Mouse (Mus musculus) regulatory T cell (primary cell): Measurements from ENCODE around the gene Ndufs7.

Source experiments
- in situ Hi-C: fragments of 300-600 bp; cut with MboI, MseI; formaldehyde crosslinking; loops from one replicate; pipeline ENCODE4 v1.15.1; 2025; ENCODE audit warnings: high pct_unique_total_duplicates

Gene Ndufs7

DNA sequence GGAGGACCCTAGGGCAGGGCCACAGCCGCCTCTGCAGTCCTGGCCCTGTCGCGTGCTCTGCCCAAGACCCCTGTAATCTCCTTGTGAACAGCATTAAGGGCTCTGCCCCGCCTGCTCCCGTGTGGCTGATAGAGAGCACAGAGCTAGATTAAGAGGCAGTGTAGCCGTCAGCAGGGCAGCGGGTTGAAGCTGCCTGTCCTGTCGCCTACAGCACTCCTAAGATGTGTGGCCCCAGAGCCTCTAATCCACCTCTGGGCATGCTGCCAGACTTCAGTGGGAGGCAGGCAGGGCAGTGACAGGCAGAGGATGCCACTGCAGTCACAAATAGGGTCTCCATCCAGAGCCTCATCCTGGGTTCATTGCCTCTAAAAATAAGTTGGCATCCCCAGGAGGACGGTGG, 6.8 kb upstream of the Ndufs7 start:
- in situ Hi-C loops: no loop called here

DNA sequence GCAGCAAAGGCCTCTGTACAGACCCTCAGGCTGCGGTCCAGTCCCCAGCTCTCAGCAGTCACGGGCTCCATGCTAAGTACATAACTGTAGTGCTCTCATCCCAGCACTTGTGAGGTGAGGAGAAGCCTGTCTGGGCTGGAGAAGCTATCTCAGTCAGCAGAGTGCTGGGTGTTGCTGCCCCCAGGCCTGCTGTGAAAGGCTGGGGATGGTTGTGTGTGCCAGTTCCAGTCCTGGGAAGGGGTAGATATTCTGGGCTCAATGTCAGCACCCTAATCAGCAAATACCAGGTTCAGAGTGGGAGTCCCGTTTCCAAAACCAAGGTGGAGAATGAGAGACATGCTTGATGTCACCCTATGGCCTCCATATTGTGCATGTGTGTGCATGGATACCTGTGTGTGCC, 6.3 kb upstream of the Ndufs7 start:
- in situ Hi-C loops: no loop called here

DNA sequence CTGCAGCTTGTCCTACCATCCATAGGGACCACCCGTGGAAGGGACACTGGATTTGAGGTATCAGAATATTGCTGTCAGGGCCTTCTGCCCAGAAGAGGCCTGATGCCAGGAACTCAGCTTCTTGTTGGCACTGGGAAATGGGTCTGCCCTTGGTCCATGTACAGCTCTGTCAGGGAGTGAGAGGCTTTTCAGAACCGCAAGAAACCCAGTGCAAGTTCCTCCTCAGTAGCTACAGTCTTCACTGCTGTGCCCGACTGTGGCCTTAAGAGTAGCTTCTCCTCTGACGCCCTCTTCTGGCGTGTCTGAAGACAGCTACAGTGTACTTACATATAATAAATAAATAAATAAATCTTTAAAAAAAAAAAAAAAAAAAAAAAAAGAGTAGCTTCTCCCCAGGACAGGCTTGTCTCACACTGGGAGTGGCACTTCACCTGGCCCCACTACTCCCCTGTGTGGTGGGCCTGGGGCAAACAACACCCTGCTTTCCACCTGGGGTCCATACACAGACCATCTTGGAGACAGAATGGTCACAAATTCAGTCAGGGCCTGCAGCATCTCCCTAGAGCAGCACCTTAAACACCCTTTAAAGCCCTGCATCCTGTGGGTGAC, 4.0 kb upstream of the Ndufs7 start:
- in situ Hi-C loops: loop anchor here (5.0 kb wide), 1 partner anchor 68 kb away; the partner anchor contains the start of gene Efna2

DNA sequence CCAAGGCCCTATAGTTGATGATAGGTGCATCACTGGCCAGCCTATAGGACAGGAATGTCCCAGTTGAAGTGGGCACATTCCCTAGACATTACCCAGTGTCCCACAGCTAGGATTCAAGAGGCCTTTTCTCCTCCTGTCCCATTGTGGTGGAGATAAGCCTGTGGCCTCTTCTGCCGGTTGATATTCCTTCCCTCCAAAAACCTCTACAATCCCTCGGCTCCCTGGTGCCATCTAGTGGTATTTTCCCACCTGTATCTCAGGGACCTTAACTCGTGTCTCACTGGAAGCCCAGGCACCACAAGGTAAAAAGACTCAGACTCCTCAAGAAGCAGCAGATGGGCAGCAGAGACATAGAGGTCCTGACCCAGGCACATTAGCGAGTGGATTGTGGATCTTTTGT, 3.3 kb upstream of the Ndufs7 start:
- in situ Hi-C loops: loop anchor here (5.0 kb wide), 1 partner anchor 68 kb away; the partner anchor contains the start of gene Efna2

DNA sequence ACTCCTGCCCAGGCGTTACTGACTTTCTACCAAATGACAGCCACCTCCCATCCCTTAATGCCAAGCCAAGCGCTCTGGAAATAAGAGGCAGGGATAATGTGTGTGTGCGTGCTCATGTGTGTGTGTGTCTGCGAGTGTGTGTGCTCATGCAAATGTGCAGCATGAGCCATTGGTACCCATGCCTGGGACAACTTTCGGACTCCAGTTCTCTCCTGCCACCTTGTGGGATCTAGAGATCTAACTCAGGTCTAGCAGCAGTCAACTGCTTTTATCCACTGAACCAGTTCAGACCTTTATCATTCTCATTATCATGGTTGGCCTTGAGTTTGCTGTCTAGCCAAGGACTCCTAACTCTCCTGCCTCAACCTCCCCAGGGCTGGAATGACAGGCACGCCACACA, 1.1 kb upstream of the Ndufs7 start:
- in situ Hi-C loops: loop anchor here (5.0 kb wide), 1 partner anchor 71 kb away; the partner anchor contains the start of gene Efna2

DNA sequence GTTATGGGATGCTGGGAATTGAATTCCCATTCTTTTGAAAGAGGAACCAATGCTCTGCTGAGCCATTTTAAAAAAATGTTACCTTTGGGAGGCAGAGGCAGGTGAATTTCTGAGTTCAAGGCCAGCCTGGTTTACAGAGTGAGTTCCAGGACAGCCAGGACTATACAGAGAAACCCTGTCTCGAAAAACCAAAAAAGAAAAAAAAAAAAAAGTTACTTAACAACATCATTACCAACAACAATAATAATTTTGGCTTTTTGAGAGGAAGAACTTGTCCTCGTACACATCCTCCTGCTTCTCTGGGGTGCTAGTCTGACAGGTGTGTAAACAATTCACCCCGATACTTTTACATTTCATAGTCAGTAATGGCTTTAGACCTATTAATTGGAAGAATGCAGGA, 484 bp upstream of the Ndufs7 start:
- in situ Hi-C loops: loop anchor here (5.0 kb wide), 1 partner anchor 71 kb away; the partner anchor contains the start of gene Efna2

DNA sequence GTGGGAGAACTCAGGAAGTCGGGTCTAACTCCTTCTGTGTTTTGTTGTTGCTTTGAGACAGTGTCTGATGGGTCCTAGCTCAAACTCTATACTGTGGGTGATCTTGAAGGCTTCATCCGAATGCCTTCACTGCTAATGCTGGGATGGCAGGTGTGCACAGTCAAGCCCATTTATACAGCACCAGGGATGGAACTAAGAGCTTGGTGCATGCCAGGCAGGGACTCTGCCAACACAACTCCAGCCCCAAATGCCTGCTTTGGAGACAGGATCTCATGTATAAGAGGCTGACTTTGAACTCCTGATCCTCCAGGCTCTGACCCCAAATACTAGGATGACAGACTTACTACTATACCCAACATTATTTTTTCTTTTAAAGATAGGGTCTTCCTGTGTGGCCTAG, 1.1 kb downstream of the Ndufs7 start:
- in situ Hi-C loops: no loop called here

DNA sequence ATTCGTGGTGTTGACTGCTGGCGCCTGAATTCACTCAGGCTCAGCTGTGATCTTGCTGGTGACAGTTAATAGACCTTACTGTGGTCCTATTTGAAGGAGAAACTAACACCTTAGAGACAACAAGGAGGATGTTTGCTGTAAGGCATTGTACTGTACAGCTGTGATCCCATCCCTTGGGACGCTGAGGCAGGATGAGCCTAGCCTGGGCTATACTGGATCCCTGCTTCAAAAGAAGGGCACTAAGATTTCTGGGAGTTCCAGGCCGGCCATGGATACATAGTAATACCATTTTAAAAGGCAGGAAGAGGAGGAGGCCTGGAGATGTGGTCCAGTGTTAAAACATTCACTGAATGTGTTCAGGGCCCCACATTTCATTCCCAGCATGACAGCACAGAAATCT, 1.7 kb downstream of the Ndufs7 start:
- in situ Hi-C loops: no loop called here

DNA sequence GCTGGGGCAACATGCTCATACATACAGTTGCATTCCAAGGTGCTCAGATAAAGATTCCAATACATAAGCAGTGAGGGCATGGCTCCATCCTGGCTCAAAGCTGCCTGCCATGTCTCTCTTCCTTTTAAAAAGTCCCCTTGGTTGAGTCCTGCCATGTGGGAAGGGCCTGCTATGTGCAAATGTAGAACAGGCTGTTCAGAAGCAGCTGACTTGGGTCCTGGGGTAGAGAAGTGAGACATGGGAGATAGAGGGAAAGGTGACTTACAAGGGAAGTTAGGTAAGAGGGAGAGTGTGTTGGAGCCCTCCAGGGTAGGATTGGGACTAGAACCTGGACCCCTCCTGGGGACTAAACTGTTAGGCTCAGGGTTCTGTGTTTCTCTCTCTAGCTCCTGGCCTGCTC, 3.1 kb downstream of the Ndufs7 start:
- in situ Hi-C loops: no loop called here

DNA sequence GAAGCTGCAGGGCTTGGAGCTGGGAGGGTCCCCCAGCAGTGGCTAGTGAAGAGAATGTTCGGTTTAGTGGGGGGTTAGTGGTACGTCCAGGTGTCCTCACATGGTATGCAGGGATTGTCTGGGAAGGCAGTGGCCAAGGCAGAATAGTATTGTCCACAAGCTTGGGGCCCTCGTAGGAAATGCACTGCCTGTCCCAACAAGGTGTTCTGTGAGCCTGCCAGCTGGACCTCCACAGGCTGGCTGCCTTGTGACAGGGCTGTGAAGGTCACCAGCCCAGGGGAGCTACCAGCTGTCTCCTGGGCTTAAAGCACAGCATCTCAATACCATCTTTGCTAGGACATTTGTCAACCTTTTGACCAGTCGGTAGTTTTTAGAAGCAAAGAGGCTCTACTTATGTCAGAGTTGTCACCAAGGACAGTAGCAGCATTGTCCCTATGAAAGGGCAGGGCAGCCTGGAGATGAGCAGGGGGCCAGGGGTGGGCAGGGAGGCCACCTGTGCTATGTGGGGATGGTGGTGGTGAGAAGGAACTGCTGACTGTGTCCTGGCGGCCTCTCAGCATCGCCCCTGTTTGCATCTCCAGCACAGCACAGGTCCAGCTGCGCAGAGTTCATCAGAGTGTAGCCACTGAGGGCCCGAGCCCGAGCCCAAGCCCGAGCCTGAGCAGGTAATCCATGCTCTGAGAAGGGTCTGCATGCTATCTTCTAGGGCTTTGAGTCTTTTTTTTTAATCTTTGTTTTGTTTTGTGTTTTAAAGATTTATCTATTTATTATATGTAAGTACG, 3.8 kb downstream of the Ndufs7 start:
- in situ Hi-C loops: no loop called here

DNA sequence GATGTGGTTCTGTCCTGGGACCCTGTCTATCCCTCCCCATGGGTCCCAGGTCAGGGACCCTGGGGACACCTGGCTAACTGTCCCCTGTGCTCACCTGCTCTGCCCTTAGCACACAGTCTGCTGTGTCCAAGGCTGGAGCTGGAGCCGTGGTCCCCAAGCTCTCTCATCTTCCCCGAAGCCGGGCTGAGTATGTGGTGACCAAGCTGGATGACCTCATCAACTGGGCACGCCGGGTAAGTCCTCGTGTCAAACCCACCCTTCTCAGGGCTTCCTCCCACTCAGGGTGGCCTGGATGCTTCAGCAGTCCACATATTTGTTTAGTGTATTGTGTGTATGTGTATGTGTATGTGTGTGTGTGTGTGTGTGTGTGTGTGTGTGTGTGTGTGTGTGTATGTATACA, 4.6 kb downstream of the Ndufs7 start:
- in situ Hi-C loops: no loop called here

DNA sequence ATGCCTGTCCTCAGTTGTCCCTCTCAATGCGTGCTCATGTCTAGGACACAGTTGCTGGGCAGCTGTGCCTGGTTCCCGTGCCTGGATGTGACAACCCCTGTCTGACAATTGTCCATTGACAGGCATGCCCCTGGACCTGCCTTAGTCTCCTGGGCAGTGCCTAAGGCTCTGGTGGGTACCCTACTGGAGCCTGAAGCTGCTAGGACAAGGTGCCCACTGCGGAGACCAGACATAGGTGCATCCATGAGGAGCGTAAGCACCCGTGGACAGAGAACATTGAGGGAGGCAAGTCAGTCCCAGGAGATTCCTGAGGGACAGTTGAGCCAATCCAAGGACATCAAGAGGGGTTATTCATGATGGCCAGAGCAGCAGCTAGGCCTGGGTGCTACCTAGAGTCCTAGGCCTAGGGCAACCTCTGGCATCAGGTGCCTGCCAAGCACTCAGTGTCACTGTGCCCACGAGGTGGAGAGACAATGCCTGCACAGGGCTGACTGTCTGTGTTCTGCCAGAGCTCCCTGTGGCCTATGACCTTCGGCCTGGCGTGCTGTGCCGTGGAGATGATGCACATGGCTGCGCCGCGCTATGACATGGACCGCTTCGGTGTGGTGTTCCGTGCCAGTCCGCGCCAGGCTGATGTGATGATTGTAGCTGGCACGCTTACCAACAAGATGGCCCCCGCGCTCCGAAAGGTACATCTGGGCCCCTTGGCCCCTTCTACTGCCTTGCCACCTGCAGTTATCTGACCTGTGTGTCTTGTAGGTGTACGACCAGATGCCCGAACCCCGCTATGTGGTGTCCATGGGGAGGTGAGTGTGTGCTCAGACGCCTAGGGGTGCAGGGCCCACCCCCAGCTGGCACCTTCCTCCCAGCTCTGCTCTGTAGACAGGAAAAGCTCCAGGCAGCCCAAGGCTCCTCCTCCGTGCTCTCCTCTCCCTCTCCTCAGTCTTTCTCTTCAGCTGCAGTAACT, 5.7 kb downstream of the Ndufs7 start:
- in situ Hi-C loops: no loop called here

DNA sequence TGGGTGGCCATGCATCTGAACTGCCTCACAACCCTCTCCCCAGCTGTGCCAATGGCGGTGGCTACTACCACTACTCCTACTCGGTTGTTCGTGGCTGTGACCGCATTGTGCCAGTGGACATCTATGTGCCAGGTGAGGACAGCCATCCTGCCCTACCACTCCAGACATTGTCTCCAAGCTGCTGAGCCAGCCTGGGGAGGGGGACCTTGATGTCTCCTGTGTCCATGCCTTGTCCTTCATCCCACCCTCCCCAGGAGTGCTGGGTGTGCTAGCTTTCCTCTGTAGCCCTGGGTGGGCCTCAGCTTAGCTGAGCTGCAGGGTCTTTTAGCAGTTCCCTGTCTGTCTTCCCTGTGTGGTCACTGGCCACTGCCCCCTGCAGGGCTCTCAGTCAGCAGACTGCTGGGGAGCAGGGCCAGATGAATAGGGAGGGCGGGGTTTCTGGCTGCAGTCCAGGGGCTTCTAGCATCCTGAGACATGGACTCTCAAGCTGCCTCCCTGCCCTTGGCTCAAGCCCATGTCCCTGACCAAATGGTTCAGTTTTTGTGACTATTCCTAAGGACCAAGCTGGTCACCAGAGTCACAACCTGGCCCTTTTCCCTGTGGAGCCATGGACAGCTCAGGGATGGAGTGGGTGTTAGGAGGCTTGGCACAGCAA, 7.1 kb downstream of the Ndufs7 start:
- in situ Hi-C loops: no loop called here

DNA sequence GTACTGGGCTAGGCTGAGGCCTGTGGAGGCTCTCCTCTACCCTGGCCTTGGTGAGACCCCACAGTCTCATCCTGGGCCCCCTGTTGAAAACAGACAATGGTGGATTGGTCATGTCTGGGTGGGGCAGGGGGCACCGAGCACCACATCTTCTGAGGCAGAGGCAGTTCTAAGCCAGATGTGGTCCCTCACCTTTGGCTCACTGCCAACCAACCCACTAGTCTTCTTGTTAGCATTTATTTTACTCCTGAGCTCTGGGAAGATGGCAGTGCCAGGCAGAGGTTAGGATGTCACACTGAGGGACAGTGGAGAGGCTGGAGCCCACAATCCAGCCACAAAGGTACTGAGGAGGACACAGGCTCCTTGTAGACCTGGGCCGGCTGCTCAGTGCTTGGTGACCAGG, 9.0 kb downstream of the Ndufs7 start:
- in situ Hi-C loops: no loop called here

DNA sequence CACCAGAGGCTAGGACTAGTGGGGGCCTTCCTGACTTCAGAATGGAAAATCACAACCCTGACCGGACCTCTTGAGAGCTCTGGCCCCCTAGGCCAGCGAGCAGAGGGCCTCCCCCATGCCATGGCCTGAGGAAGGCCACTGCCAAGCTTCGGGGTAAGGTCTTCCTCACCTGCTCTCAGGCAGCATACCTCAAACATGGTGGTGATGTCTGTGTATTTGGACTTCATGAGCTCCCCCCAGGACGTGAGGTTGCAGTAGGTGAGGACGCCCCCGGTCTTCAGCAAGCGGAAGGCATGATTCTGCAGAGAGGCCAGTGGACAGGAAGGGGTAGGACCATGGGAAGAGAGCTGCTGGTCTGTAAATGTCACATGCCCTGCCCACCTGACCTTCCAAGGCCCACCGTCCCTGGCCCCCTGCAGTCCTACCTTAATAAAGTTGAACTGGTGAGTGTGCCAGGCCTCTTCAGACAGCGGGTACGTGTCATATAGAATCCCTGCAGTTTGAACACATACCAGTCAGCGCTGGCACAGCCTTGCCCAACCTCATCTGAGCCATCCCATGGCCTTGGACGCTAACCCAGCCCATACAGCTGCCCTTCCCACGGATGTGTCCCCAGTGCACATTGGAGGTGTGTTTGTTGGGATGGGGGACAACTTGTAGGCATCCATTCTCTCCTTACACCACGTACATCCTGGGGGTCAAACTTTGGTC, 10.0 kb downstream of the Ndufs7 start:
- in situ Hi-C loops: no loop called here

DNA sequence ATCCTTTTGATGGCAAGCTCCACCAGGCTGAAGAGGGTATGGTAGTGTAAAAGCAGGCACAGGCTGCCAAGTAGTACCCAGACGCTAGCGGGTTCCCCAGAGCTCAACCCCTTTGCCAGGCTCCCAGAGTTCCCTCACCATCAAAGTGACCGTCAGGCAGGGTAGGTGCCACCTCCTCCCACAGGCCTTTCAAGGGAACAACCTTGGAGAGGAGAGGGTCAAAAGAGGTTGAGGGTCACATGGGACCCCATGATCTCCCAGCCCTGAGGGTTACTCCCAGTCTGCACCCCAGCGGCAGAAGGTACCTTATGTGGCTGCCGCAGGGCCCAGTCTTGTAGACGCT, 10.5 kb downstream of the Ndufs7 start:
- in situ Hi-C loops: no loop called here

DNA sequence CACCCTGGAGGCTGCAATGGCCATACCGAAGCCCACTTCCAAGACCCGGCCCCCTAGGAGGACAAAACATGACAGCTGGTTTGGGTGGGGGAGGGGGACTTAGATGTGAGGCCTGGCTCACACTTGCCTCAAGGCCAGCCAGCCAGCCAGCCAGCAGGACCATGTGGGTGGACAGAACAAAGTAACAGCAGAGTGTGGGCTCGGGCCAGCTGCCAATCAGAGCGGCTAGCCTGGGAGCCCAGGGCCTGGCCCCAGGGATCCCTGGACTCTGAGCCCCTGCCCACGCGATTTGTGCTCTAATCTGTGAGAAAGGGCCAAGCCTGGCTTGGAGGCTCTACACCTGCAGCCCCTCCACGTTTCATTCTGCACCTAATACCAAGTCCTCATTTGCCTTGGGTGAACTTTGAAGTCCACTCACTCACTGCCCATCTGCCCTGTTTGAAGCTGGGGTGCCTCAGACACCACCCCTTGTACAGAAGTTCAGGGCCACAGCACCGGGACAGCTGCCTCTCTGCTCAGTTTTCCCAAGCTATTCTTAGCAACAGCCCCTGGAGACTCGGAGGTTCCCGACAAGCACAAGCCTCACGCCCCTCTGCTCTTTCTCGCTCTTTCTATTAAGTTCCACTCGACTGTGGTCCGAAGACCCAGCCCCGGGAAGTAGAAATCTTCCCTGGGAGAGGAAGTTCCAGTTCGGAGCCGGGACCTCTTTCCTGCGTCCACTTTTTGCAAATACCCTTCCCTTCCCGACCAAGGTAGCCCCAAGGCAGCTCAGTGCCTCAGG, 11.1 kb downstream of the Ndufs7 start:
- in situ Hi-C loops: no loop called here

DNA sequence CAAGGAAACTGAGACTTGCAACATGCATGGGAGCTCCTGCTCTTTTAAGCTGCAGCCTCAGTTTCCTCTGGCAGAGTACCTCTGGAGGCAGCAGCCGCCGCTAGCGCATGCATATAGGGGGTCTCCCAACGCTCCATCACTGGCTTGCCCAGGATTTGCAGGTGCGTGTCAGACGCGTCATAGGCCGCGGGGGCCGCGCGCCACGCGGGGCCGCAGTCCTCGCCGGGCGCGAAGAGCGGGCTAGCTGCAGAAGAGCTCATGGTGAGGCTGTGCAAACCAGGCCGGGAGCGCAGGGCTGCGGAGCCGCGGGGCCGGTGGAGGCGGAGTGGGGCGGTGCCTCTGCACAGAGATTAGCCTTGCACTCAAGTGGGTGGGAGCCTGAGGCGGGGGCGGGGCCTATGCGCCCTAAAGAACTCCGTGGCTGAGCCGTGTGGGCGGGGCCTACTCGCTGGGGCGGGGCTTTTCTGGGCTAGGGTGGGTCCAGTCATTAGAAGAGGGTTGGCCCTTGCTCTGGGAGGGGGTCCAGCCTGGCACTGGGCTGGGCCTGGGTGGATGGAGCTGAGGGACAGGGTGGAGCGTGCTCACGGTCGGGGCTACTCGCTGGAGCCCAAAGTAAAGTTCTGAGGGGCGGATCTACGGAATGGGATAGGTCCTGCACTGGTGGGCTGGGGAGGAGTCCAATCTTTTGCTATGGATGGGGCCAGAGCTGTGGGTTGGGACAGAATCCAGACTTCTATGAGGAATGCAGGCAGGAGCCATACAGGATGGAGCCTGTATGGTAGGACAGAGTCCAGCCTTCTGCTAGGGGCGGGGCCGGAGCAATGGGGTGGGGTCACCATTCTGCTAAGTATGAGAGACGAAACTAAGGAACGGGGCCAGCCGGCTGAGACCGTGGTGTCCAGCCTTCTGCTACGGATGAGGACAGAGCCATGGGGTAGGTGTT, 12.0 kb downstream of the Ndufs7 start, which contains the start of the genes Gamt and Dazap1:
Gene Gamt, minus strand, starts transcription at position 371 of the 943 bp plus-strand sequence.
Gene Dazap1, plus strand, starts transcription at position 845 of the 943 bp plus-strand sequence.
- in situ Hi-C loops: no loop called here

DNA sequence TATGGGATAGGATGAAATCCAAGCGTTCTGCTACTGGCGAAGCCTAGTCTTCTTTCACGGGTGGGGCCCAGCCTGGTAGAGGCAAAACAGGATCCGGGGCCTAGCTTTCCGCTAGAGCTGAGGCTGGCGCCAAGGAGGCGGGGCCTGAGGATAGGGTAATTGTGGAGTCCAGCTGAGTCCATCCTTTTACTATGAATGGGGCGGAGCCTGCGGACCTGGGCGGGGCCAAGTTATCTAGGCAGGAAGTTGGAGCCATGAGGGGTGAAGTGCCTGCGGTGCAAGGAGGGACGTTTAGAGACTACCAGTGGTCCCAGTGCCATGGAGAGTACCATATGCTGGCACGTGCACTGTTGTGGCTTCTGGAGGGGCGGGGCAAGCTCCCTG, 12.7 kb downstream of the Ndufs7 start:
- in situ Hi-C loops: no loop called here
